Mouse (Mus musculus) cerebellum, adult 9-11 months (tissue): ENCODE data around the gene Xylt1.

Source experiments
- DNase-seq: peaks from one replicate; pipeline ENCODE4 v3.0.0; 2022

The Xylt1 gene

DNA sequence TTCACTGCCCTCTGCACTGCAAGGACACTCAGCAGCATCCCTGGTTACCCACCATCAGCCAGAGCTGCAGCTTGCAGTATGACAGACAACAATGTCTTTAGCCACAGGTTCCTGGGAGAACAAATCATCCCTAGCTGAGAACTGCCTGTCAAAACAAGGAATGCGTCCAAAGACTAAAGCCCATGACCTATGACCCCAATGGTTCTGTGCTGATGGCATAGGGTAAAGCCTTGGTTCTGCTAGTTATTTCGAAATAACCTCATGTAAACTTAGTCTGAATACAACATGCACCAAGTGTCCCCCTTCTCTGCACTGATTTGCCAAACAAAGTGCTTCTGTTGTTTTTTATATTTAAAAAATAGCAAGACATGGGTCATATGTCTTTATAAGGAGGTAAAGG is 103.8 kb downstream of the Xylt1 start:
- DNase-seq, result no peak

DNA sequence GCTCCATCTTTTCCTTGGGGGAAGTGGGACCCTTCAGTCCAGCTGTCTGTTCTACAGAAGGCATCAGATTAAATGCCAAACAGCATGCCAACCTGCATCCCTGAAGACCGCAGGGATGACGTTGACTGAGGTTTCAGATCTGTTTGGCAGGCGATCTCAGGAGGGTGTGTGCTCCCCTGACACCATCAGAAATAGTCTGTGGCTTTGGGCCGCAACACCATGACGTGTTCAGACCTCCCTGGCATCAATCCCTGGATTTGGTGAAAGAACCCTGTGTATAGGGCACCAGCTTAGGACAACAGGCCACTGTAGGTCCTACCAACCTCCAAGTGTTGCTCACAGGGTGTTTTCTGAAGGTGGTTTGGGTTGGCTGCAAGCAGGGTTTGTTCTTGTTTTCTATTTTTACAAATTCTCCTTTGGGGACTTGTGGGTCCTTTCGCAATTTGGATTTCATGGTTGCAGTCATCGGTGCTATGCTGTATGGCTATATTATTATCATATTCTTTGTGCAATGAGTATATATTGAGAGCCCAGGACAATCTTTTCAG is 104.3 kb downstream of the Xylt1 start:
- DNase-seq, result no peak

DNA sequence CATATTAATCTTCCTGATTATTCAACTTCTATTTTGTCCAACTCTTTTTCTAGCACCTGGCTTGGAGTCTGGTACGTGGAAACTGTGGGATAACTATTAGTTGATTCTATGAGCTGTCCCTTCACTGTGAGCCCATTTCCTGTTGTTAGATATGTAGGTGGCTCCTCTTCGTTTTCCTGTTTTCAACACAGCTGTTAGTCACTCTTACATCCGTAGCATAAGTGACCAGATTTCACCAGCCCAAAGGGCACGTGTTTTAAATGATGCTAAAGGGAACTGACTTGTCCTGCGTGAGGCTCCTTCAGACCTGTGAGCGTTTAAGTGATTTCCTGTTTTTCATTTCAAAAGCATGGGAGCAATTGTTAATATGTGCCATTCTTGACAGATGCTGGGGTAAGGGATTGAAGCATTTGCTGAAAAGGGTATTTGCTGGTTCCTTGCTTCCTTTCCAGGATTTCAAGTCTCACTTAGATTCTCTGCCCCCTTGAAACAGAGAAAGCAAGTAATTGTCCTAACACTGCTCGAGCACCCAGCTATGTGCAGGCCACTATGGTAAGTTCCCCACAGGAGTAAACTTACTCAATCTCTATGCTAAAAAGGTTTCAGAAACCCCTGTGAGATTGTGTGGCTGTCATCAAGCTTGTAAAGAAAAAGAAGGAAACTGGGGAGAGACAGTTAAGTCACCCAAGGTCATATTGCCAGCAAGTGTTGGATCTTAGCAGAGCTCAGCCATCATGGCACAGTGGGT is 105.8 kb downstream of the Xylt1 start:
- DNase-seq, result no peak

DNA sequence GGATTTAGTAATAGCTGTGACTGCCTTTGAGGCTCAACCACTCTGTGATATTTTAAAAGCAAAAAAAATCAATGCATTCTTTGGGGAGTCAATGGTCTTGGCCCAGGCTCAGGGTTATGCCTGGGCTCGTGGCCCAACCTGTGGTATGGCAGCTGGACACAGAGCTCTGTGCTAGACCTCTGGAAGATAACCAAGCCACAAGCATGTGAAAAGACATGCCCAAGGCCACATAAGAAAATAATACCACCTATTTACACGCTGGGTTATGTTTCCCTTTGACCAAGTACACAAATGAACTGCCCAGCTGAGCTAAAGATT is 106.4 kb downstream of the Xylt1 start:
- no peak for DNase-seq

DNA sequence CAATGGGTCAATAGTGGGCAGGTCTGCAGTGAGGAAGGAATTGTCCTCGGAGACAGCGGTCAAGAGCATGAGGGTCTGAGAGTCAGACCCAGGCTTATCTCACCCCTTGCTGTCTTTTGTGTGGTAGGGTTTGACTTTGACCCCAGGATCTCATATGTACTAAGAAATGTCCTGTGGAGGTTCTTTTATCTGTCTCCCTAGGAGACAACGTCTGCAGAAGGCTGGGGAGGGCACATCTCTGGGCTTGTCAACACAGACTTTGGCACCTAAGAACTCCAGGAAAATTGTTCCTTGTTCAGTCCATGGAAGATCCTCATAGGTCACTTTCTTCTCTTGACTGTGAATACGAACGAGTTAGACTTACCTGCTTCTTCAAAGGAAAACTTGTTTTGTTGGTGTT is 109.2 kb downstream of the Xylt1 start:
- no peak for DNase-seq

DNA sequence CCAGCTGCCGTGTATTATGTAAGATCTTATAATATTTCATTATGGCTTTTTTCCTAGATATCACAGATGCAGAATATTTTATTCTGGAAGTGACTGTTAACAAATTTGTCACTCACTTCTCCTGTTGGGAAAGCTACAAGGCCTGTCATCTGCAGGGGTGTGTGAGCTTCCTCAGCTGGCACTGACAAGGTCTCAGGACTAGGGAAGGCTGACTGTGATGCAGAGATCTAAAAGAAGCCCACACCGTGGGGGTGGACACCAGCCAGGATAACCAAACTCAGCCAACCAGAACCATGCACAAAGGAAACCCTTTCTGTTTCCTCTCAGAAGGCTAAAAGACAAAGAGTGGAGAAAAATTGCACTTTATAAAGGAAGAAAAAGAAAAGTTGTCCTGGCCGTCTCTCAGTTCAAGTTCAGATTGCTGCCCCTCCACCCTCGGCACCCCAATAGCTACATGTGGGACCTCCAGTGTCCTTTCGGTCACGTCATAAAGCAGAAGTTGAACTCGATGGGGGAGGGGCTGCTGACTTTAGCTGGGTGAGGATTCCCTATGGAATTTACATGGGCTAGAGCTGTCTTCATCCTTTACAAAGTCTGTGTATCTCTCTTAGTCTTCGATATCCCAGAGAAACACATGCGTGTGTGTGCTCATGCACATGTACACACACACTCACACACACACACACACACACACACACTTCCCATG is 109.9 kb downstream of the Xylt1 start:
- DNase-seq, result no peak

DNA sequence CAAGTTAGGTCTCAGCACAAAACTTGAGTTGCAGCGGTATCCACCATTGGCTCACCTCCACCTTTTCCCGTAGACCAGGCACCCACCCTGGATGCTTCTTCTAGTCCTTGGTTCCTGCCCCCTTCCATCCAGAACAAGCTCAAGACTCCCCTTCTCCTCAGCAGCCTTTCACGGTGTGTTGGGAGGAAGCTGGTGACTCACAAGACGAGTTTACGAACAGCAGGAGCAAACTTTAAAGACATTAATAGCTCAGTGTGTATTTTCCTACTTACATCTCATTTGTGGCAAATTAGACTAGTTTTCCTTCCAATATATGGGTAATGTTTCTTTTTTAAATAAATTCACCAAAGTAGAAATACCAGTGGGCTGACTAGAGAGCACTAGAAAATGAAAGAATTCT is 110.7 kb downstream of the Xylt1 start:
- DNase-seq, result no peak

DNA sequence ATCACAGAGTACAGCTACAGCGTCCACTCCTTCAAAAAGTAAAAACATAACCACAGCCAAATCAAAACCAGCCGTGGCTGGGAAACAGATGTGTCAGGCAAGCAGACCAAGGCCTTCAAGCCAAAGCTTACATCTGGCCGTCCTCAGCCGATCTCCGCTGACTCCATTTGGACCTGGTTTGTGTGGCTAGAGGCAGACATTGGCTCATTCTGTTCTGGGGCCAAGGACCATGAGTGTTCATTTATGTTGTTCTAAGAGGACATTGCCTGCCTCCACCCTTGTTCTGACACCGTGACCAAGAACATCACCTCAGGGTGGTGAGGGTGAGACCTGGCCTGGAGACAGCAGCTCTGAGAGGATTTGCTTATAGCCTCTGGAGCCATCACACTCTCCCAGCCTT is 113.4 kb downstream of the Xylt1 start:
- DNase-seq, result no peak

DNA sequence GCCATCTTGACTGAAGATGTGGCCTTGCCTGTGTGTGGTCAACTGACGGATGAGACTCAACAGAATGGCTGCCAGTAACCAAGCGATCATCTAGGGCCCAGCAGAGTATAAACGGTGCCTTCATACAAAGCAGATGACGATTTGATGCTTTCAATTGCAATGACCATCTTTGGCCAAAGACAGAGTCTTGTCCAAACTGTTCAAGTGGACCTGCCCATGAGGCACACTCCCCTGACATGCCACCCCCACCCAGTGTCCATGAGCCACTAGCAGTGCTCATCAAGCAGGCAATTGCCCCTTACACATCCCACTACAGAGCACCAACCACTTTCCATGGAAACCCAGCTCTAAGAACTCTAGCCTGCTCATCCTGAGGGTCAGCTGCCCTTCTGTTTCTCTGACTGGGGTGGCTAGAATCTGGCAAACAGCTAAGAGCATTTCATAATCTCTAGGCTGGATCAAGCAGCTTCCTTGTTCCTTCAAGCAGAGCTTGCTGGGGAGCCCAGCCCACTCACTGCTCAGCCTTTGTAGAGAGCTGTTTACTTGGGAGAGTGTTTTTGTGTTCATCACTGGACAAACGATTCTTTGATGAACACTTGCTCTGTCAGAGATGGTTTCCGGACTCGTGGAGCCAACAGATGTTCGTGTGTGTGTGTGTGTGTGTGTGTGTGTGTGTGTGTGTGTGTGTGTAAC is 114.0 kb downstream of the Xylt1 start:
- peak; percentile 25 for DNase-seq

DNA sequence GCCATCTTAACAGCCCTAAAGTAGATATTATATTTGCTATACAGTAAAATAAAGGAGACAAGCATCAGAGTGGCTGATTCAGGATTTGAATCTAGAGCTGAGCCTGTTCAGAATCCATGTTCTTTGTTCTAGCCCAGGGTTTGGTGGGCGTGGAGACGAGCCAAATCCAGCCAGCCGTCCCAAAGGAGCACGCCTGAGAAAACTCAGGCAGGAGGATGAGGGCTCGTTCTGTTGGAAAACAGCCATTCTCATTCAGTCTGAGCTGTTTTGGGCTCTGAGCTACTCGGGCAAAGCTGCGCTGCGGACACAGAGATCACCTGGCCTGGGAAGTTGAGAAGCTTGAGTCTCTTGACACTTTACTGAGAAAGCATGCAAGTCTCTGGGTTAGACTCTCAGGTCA is 115.0 kb downstream of the Xylt1 start:
- no peak for DNase-seq

DNA sequence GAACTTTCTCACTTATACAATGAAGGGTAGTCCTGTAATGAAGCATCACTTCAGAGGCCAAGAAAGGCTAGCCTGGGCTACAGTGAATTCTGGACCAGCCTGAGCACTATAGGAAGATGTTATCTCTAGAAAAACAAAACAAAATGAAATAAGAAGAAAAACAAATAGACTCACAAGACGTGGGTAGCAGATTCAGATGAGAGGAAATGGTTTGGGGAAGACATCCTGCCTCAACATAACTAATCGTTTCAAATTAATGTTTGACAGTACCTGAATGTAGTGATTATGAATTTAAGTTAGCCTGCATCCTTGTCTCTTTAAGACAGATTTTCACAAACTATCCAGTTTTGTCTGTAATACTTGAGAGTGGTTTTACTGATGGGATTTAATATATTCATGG is 117.4 kb downstream of the Xylt1 start:
- DNase-seq, result no peak

DNA sequence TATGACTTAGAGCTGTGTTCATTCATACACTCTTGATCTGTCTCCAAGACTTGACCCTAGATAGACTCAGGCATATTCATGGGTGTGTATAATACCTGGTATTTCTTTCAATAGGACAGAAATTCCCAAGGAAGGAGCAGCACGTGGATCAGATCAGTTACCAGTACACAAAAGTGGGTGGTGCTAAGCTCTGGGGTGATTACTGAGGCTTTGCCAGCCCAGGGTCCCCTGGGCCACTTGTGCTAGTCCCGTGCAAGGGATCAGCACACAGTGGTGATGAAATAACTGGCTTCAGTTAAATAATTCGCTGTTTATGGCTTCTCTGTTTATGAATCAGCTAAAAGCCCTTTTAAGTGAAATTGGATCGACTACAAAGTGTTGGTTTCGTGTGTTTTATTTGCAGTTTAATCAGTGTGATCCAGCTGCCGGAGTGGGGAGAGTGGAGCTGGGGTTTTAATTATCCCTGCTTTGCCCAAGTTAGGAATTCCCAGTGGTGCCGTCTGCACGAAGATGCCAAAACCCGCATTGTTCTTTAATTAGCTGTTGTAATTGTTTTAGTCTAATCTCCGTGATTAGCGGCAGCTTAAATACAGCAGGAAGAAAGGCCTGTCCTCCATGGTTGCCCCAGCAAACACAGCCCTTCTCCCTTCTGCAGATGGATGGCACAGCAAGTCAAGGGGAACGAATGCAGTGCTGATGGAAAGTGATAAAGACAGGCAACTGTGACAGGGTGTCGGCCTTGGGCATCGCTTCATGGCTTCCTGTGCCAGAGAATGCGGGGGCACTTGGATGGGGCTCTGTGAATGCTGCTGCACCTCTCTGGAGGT is 120.8 kb downstream of the Xylt1 start:
- DNase-seq, result no peak

DNA sequence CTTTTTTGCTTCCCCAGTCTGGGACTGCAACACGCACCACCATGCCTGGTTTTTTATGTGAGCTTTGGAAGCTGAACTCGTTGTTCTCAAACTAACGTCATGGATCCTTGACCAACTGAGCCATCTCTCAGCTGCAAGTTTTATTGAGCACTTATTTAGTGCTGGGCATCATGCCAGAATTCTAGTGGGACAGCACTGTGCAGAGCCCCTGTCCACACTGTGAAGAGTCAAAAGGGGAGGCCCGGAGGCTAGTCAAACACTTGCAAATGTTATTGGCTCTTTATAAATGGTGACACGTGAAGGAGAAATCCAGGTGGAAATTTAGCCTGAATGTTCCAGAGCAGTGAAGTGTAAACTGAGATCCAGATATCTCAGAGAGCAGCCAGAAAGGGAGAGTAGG is 121.6 kb downstream of the Xylt1 start:
- DNase-seq, result no peak

DNA sequence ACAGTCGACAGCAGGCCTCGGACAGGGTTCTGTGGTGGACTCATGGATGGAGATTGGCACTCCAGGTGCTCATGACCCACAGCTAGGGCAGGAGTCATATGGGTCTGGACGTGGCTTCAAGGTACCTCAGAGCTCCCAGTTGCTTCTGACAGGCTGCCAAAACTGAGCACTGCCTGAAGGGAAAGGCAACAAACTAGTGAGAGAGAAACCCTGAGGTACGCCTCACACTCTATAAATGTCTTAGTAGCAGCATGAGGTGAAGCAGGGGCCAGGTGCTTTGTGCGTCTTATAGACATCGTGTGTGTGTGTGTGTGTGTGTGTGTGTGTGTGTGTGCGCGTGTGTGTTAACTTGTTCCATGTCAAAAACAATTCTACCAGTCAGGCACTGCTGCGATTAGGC is 122.9 kb downstream of the Xylt1 start:
- no peak for DNase-seq

DNA sequence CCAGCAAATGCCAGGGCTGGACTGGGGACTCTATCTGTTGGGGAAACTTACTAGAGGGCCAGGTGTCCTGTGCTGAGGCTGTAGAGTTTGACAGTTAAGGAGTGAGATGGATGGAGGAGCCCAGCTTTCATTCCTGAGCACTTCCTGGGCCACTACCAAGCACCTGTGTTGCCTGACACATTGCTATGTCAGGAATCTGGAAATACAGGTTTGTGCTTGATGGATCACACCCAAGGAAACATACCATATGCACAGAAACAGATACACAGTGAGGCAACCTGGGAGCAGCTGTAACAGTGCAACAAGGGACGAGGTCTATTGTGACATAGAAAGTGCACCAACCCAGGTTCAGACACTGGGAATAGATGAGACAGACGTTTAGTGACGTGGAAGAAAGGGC is 125.0 kb downstream of the Xylt1 start:
- no peak for DNase-seq

DNA sequence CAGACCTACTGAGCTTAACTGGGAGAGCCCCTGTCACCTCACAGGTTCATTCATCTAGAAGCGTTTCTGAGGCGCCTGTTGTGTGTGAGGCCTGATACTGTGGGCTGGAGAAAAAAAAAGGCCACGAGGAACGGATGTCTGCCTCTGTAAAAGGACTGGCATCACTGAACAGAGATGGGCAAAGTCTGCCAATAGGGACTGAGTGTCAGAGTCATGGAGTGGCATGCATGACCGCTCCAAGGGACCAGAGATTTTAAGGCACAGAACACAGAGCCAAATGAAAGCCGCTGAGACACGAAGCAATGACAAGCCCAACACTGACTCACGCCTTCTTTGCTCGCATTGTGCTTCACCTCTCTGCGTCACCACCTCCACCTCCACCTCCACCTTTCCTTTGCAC is 126.6 kb downstream of the Xylt1 start:
- no peak for DNase-seq

DNA sequence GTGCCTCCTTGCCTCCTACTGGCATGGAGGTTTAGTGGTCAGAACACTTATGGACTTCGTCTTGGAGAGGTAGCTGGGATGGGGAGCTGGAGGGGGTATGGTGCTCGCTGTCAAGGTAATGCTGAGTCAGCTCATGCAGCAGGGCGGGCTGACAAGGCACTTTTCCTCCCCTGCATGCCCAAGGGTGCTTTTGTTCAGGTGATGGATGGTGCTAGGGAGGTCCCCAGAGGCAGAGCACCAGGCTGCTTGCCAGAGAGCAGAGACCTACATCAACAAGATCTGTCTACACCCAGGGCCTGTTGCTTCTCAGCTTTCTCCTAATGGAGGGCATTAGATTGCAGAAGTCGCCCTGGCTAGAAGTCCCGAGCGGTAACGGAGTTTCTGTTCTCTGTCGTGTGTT is 127.3 kb downstream of the Xylt1 start:
- no peak for DNase-seq

DNA sequence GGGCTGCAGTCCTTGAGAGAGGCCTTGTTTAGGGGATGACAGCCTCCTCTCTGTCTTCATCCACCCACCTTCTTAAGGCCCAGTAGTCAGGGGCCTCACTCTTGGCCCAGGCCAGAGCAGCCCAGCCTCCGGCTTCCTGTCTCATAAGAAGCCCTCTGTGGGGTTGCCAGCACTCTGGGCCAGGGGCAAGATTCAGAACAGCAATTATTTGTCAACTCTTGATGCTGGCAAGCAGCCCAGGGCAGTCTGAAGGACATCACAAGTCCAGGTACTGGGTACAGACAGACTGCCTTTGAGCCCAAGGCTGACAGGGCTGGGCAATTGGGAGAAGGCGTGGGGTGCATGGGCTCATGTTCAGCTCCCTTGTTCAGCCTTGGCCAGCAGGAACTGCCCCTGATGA is 129.3 kb downstream of the Xylt1 start:
- DNase-seq, result peak; percentile 17

DNA sequence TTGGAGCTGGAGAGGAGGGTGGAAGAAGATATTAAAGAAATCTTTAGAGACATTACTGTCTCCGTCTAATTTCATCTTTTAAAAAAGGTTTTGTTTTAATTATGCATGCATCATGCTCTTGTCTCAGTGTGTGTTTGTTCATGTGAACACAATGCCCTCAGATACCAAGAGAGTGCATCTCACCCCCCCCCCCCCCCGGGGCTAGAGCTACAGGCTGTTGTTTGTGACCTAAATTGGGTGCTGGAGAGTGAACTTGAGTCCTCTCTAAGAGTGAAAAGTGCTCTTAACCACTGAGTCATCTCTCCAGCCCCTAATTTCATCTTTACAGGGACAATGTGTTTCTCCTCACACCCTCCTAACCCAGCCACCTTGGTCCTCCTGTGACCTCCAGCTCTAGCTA is 131.5 kb downstream of the Xylt1 start:
- no peak for DNase-seq

DNA sequence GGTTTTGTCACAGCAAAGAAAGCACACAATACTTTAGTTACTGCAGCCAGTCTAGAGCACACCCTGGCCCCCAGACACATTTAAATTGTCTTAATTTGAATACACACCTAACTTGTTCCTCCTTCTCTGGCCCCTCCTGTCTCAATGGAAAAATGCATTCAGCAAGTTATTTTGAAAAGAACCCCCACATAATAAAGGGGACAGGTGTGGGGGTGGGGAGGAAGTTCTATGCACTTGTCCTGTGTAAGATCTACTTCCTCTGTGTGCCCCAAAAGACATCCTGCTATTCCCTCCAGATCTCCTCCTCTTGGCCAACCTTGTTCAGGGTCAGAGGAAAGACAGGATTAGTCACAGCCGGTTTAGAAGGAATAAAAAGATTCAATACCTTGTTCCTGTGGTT is 135.0 kb downstream of the Xylt1 start:
- DNase-seq, result no peak

DNA sequence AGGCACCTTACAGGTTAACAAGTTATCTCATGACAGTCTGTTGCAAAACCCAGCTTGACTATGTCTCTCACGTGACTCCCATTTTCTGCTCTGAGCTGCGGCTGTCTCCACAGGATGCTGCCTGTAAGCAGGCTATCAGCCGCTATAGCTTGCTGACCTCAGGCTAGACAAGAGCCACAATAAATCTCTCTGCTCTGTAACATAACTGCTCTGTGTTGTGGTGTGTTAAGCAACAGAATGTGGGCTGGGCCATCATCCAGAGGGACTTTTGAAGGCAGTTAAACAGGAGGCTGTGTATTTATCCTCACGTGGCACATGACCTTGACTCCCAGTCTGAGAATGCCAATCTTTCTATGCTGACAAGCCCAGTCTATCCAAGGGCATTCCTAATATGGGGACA is 136.1 kb downstream of the Xylt1 start:
- DNase-seq, result no peak

DNA sequence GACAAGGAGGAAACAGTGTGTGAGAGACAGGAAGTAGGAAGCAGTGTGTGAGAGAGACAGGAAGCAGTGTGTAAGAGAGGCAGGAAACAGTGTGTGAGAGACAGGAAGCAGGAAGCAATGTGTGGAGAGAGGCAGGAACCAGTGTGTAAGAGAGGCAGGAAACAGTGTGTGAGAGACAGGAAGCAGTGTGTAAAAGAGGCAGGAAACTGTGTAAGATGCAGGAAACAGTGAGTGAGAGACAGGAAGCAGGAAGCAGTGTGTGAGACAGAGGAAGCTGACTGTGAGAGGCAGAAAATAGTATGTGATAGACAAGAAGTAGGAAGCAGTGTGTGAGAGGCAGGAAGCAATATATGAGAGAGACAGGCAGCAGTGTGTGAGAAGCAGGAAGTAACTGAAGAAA is 140.6 kb downstream of the Xylt1 start:
- no peak for DNase-seq

DNA sequence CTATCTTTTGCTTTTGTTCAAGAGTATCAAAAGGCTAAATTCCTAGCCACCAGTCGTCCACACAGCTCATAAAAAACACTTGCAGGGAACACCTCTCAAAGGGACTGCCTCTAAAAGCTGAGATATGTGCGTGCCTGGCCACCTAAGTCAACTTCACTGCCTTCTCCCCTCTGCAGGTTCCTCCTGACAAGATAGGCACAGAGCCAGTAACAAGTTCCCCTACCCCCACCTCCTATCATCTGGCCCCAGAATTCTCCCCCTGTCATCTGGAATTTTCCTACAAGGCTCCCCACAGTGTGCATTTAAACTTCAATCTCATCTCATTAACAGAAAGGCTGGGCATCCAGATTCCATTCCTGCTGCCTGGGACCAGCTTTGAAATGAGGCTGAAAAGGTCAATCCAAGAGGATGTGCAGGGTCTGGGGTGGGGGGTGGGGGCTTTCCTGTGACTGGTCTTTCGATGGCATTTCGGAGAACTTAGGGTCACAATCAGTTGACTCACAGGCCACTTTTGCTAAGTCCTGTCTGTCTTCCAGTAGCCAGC is 141.4 kb downstream of the Xylt1 start:
- no peak for DNase-seq
